Mouse (Mus musculus) lung, adult 2 months (tissue): ENCODE data around the gene Leng9.

Experiments
- CTCF ChIP-seq: fragments of 200-500 bp; IDR thresholded peaks from 2 replicates; pipeline ENCODE4 v1.5.1; 2011; ENCODE audit warnings: mild to moderate bottlenecking, low read length, control low read depth; ENCODE audit not compliant: insufficient read depth
- POLR2A ChIP-seq: fragments of 200-500 bp; IDR thresholded peaks from 2 replicates; pipeline ENCODE4 v1.6.1; 2011; ENCODE audit warnings: low read depth, mild to moderate bottlenecking, control low read depth, low read length, borderline replicate concordance; ENCODE audit errors: extremely low read depth

DNA sequence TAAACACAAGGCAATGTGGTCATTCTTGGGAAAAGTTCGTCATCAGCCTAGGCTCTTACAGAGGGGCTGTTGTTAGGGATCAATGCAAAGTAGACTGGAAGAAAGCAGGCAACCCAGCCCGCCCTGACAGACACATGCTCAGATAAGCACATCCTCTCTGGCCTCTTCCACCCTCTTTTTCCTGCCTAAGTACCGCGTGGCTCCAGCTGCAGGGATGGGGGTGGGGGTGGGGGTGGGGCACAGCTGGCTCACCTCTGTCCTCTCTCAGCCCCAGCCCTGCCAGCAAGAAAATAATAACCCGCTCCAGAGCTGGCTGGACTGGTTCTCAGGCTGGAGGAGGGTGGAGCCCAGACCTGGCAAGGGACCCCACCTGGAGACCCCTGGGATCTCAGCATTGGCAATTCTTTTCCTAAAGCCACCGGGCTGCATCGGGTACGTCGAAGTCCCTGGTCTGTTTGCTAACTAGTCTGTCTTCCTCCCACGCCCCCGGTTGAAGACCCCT is 13.4 kb upstream of the Leng9 start:
- TF ChIP-seq CTCF (no peak), POLR2A (no peak)
